Mouse (Mus musculus): ENCODE results near the gene Atp5c1. TPM values are rescaled to one million over a fixed set of nuclear protein-coding genes. Genes with fewer than 3 reads are reported as not detected.

The Atp5c1 gene
- polyA plus RNA-seq, 1 experiment from 2014 or later, result 564 TPM

GRCm38 (mm10) chr2:10087256-10087850 is 7.0 kb upstream of the Atp5c1 start:
- no peak overlapping the region for H3K4me3 ChIP-seq
- H3K4me1 ChIP-seq, result 0 out of 2 replicates have a peak, but pooled peaks cover 6% of the 10 kb centered on the region
- H3K36me3 ChIP-seq (ENCODE audit: poor library complexity, severe bottlenecking), result peaks cover 69% of the 10 kb centered on the region
- no peaks in the 10 kb centered on the region for H3K9me3 ChIP-seq (replicated peaks)
- H3K9ac ChIP-seq, result no peak overlapping the region
- H3K27ac ChIP-seq, result no peak overlapping the region
- no peak for ATAC-seq
- no peak overlapping the region for H3K4me2 ChIP-seq
- WGBS, result 87% methylated on average over 8 of the region's 8 CpGs
- H3K27me3 ChIP-seq, result no peaks in the 10 kb centered on the region

- H3K36me3 ChIP-seq (ENCODE audit: poor library complexity, severe bottlenecking), result peaks cover 32% of the 10 kb centered on the region; the same call in 1 of the 2 replicates
- no peaks in the 10 kb centered on the region for H3K9me3 ChIP-seq (replicated peaks)
- H3K27me3 ChIP-seq, result no peaks in the 10 kb centered on the region
- no peak for ATAC-seq
- peaks cover 33% of the 10 kb centered on the region for H3K4me1 ChIP-seq
- H3K9ac ChIP-seq, result no peak overlapping the region
- H3K4me2 ChIP-seq, result no peak overlapping the region
- H3K27ac ChIP-seq, result no peak overlapping the region
- WGBS, result 100% methylated on average over 1 of the region's 1 CpGs
- H3K4me3 ChIP-seq, result no peak overlapping the region
Measured at GRCm38 (mm10) chr2:10082737-10083136, 2.4 kb upstream of the Atp5c1 start.

GRCm38 (mm10) chr2:10081453-10082080 is 1.3 kb upstream of the Atp5c1 start:
- Histone ChIP-seq H3K27me3 (no peaks in the 10 kb centered on the region), H3K4me3 (peak overlapping the region; percentile 89), H3K4me1 (peaks cover 36% of the 10 kb centered on the region), H3K27ac (no peak overlapping the region), H3K4me2 (peak overlapping the region; percentile 79), H3K36me3 (ENCODE audit: poor library complexity, severe bottlenecking) (peaks cover 21% of the 10 kb centered on the region; the same call in 1 of the 2 replicates), H3K9ac (peak overlapping the region; percentile 95), H3K9me3 (replicated peaks) (no peaks in the 10 kb centered on the region)
- ATAC-seq, result no peak
- 88% methylated on average over 5 of the region's 5 CpGs for WGBS

- Histone ChIP-seq H3K9me3 (replicated peaks) (no peaks in the 10 kb centered on the region), H3K4me2 (peak overlapping the region; percentile 79), H3K9ac (peak overlapping the region; percentile 95), H3K4me3 (peak overlapping the region; percentile 89), H3K4me1 (peaks cover 36% of the 10 kb centered on the region), H3K36me3 (ENCODE audit: poor library complexity, severe bottlenecking) (peaks cover 11% of the 10 kb centered on the region; the same call in 1 of the 2 replicates), H3K27ac (peak overlapping the region; percentile 91), H3K27me3 (no peaks in the 10 kb centered on the region)
- WGBS, result under 1% methylated on average over 28 of the region's 28 CpGs
- no peak for ATAC-seq
Measured at GRCm38 (mm10) chr2:10079745-10080309, 483 bp downstream of the Atp5c1 start.

GRCm38 (mm10) chr2:10076675-10077074 is 3.6 kb downstream of the Atp5c1 start:
- no peak overlapping the region for H3K9ac ChIP-seq
- no peak overlapping the region for H3K4me3 ChIP-seq
- WGBS, result 91% methylated on average over 8 of the region's 8 CpGs
- H3K9me3 ChIP-seq (replicated peaks), result no peaks in the 10 kb centered on the region
- H3K36me3 ChIP-seq (ENCODE audit: poor library complexity, severe bottlenecking), result peaks cover 7% of the 10 kb centered on the region
- no peak overlapping the region for H3K4me2 ChIP-seq
- H3K27ac ChIP-seq, result no peak overlapping the region
- H3K4me1 ChIP-seq, result peaks cover 26% of the 10 kb centered on the region
- no peaks in the 10 kb centered on the region for H3K27me3 ChIP-seq
- ATAC-seq, result no peak

GRCm38 (mm10) chr2:10074470-10074869 is 5.8 kb downstream of the Atp5c1 start:
- no peaks in the 10 kb centered on the region for H3K9me3 ChIP-seq (replicated peaks)
- no peaks in the 10 kb centered on the region for H3K27me3 ChIP-seq
- H3K4me3 ChIP-seq, result no peak overlapping the region
- H3K4me2 ChIP-seq, result no peak overlapping the region
- H3K27ac ChIP-seq, result no peak overlapping the region
- 0 out of 2 replicates have a peak, but pooled peaks have one; percentile 25 for ATAC-seq
- 82% methylated on average over 7 of the region's 7 CpGs for WGBS
- no peak overlapping the region for H3K9ac ChIP-seq
- H3K4me1 ChIP-seq, result peaks cover 20% of the 10 kb centered on the region
- peaks cover 7% of the 10 kb centered on the region for H3K36me3 ChIP-seq (ENCODE audit: poor library complexity, severe bottlenecking)

- 93% methylated on average over 7 of the region's 7 CpGs for WGBS
- ATAC-seq, result no peak
Measured at GRCm38 (mm10) chr2:10071751-10072150, 8.6 kb downstream of the Atp5c1 start.

GRCm38 (mm10) chr2:10058836-10059235 is 21.5 kb downstream of the Atp5c1 start:
- H3K36me3 ChIP-seq (ENCODE audit: poor library complexity, severe bottlenecking), result peaks cover 90% of the 10 kb centered on the region
- 85% methylated on average over 5 of the region's 5 CpGs for WGBS

More at GRCm38 (mm10) chr2:10071751-10072150, 8.6 kb downstream of the Atp5c1 start:
- H3K36me3 ChIP-seq (ENCODE audit: poor library complexity, severe bottlenecking), result peaks cover 30% of the 10 kb centered on the region
- H3K4me2 ChIP-seq, result no peak overlapping the region
- no peaks in the 10 kb centered on the region for H3K27me3 ChIP-seq
- H3K27ac ChIP-seq, result no peak overlapping the region
- no peak overlapping the region for H3K9ac ChIP-seq
- H3K9me3 ChIP-seq (replicated peaks), result no peaks in the 10 kb centered on the region
- no peak overlapping the region for H3K4me3 ChIP-seq
- no peaks in the 10 kb centered on the region for H3K4me1 ChIP-seq

GRCm38 (mm10) chr2:10051996-10052395 is 28.3 kb downstream of the Atp5c1 start:
- WGBS, result 100% methylated on average over 1 of the region's 1 CpGs
- no peaks in the 10 kb centered on the region for H3K27me3 ChIP-seq
- no peak for ATAC-seq
- no peak overlapping the region for H3K4me2 ChIP-seq
- no peaks in the 10 kb centered on the region for H3K9me3 ChIP-seq (replicated peaks)
- peaks cover 37% of the 10 kb centered on the region for H3K36me3 ChIP-seq (ENCODE audit: poor library complexity, severe bottlenecking)
- H3K9ac ChIP-seq, result no peak overlapping the region
- H3K4me1 ChIP-seq, result peaks cover 19% of the 10 kb centered on the region
- H3K4me3 ChIP-seq, result no peak overlapping the region
- H3K27ac ChIP-seq, result no peak overlapping the region

More at GRCm38 (mm10) chr2:10058836-10059235, 21.5 kb downstream of the Atp5c1 start:
- no peak overlapping the region for H3K27ac ChIP-seq
- no peak overlapping the region for H3K4me3 ChIP-seq
- ATAC-seq, result no peak
- H3K4me2 ChIP-seq, result no peak overlapping the region
- no peaks in the 10 kb centered on the region for H3K27me3 ChIP-seq
- no peaks in the 10 kb centered on the region for H3K4me1 ChIP-seq
- H3K9ac ChIP-seq, result no peak overlapping the region
- no peaks in the 10 kb centered on the region for H3K9me3 ChIP-seq (replicated peaks)

- ATAC-seq, result no peak
- Histone ChIP-seq H3K9me3 (replicated peaks) (no peaks in the 10 kb centered on the region), H3K4me2 (no peak overlapping the region), H3K4me1 (peaks cover 22% of the 10 kb centered on the region), H3K27me3 (no peaks in the 10 kb centered on the region), H3K36me3 (ENCODE audit: poor library complexity, severe bottlenecking) (peaks cover 28% of the 10 kb centered on the region), H3K27ac (no peak overlapping the region; the same call in 1 of the 2 replicates), H3K9ac (no peak overlapping the region), H3K4me3 (no peak overlapping the region)
- 86% methylated on average over 3 of the region's 3 CpGs for WGBS
Measured at GRCm38 (mm10) chr2:10050878-10051277, 29.4 kb downstream of the Atp5c1 start.

GRCm38 (mm10) chr2:10049456-10049855 is 30.9 kb downstream of the Atp5c1 start:
- Histone ChIP-seq H3K36me3 (ENCODE audit: poor library complexity, severe bottlenecking) (peaks cover 14% of the 10 kb centered on the region), H3K4me3 (peak overlapping the region; percentile 97), H3K9ac (peak overlapping the region; percentile 56), H3K9me3 (replicated peaks) (no peaks in the 10 kb centered on the region), H3K27me3 (no peaks in the 10 kb centered on the region), H3K27ac (no peak overlapping the region), H3K4me2 (peak overlapping the region; percentile 94), H3K4me1 (peaks cover 22% of the 10 kb centered on the region)
- ATAC-seq, result no peak
- 13% methylated on average over 10 of the region's 10 CpGs for WGBS

GRCm38 (mm10) chr2:10048461-10048860 is 31.8 kb downstream of the Atp5c1 start, which contains the start of gene Taf3:
TSS of gene Taf3 (minus strand) at chr2:10048596.
- H3K27me3 ChIP-seq, result no peaks in the 10 kb centered on the region
- H3K9me3 ChIP-seq (replicated peaks), result no peaks in the 10 kb centered on the region
- peaks cover 5% of the 10 kb centered on the region; the same call in 1 of the 2 replicates for H3K36me3 ChIP-seq (ENCODE audit: poor library complexity, severe bottlenecking)
- peak within 1 kb of the TSS; percentile 97 for H3K4me3 ChIP-seq
- H3K4me2 ChIP-seq, result peak within 1 kb of the TSS; percentile 94
- H3K27ac ChIP-seq, result peak within 1 kb of the TSS; percentile 48; the same call in 1 of the 2 replicates
- under 1% methylated on average over 36 of the region's 36 CpGs for WGBS
- H3K9ac ChIP-seq, result peak within 1 kb of the TSS; percentile 88
- ATAC-seq, result peak; percentile 97
- peaks cover 22% of the 10 kb centered on the region for H3K4me1 ChIP-seq
